Mouse (Mus musculus): ENCODE data around the gene Sirt3. TPM values are rescaled to one million over a fixed set of nuclear protein-coding genes. Genes with fewer than 3 reads are reported as not detected.

The Sirt3 gene
- polyA plus RNA-seq, 2 experiments: 20.1 to 28.3 TPM

DNA sequence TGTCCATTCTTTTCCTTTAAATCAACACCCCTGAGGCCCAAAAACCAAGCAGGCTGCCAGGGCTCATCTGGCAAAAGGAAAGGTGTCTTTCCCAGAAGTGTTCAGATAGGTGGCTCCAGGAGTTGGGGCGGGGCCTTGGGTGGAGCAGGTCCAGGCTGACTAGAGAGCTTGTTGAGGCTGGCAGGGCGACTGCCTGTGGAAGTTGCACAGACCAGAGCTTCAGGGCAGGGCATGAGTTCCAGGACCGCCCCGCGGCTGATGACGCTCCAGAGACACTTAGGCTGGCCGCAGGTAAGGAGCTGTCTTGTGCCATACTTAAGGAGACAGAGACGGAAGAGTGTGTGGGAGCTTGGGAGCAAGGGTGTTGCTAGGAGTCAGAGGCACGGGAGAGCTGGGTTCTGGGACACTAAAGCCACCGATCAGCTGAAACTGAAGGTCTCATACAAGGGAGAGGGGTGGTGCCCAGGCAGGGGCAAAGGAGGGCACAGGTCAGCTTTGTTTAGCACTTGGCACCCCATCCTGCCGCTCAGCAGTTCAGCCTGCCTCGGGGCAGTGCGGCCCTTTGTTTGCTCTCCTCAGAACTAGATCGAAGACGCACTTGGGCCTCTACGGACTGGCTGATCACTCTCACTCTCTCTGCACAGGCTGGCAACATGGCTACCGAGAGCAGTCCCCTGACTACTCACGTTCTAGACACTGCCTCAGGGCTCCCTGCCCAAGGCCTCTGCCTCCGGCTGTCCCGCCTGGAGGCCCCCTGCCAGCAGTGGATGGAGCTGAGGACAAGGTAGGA, 46.9 kb downstream of the Sirt3 start, which contains the start of gene Urah:
Gene Urah, plus strand, starts transcription at position 51 of the 790 bp plus-strand sequence.
- Histone ChIP-seq H3K27ac (replicated peaks; ENCODE audit: low read depth, low read length) (no peak within 1 kb of the TSS), H3K4me2 (replicated peaks; ENCODE audit: low read depth, low read length, severe bottlenecking) (no peak within 1 kb of the TSS), H3K36me3 (ENCODE audit: control insufficient read depth, insufficient read depth, low read length) (no peaks in the 10 kb centered on the region), H3K4me3 (replicated peaks; ENCODE audit: low read length) (no peak within 1 kb of the TSS), H3K9ac (ENCODE audit: low read depth, low read length, severe bottlenecking) (no peak within 1 kb of the TSS), H3K4me1 (ENCODE audit: control insufficient read depth, insufficient read depth, low read length) (no peaks in the 10 kb centered on the region), H3K27me3 (ENCODE audit: control insufficient read depth, insufficient read depth, low read length) (no peaks in the 10 kb centered on the region), H3K9me3 (ENCODE audit: control insufficient read depth, low read length) (no peaks in the 10 kb centered on the region)
- ATAC-seq (ENCODE audit: low FRiP score, low read depth): no peak
- DNase-seq (ENCODE audit: low spot score): no peak
- no peak for TF ChIP-seq POLR2A (IDR thresholded peaks at IDR 0.05; ENCODE audit: borderline replicate concordance, extremely low read depth, insufficient read depth, insufficient read length)
- WGBS: 44% methylated on average over 19 of the region's 20 CpGs

DNA sequence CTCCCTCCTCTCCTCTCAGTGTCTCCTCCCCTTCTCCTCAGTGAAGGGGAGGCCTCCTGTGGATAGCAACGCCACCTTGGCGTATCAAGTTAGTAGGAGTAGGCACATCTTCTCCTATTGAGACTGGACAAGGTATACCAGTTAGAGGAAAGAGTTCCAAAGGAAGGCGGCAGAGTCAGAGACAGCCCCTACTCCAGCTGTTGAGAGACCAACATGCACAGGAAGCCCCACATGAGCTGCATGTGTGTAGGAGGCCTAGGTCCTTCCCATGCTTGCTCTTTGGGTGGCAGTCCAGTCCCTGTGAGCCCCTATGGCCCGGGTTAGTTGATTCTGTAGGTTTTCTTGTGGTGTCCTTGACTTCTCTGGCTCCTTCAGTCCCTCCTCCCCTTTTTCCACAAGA, 48.8 kb downstream of the Sirt3 start:
- no peak for TF ChIP-seq POLR2A (IDR thresholded peaks at IDR 0.05; ENCODE audit: borderline replicate concordance, extremely low read depth, insufficient read depth, insufficient read length)
- H3K4me2 ChIP-seq (replicated peaks; ENCODE audit: low read depth, low read length, severe bottlenecking): no peak overlapping the region
- no peaks in the 10 kb centered on the region for H3K4me1 ChIP-seq (ENCODE audit: control insufficient read depth, insufficient read depth, low read length)
- no peaks in the 10 kb centered on the region for H3K36me3 ChIP-seq (ENCODE audit: control insufficient read depth, insufficient read depth, low read length)
- 86% methylated on average over 4 of the region's 4 CpGs for WGBS
- no peaks in the 10 kb centered on the region for H3K9me3 ChIP-seq (ENCODE audit: control insufficient read depth, low read length)
- H3K27ac ChIP-seq (replicated peaks; ENCODE audit: low read depth, low read length): no peak overlapping the region
- H3K9ac ChIP-seq (ENCODE audit: low read depth, low read length, severe bottlenecking): no peak overlapping the region
- DNase-seq (ENCODE audit: low spot score): no peak
- ATAC-seq (ENCODE audit: low FRiP score, low read depth): no peak
- H3K27me3 ChIP-seq (ENCODE audit: control insufficient read depth, insufficient read depth, low read length): no peaks in the 10 kb centered on the region
- no peak overlapping the region for H3K4me3 ChIP-seq (replicated peaks; ENCODE audit: low read length)

DNA sequence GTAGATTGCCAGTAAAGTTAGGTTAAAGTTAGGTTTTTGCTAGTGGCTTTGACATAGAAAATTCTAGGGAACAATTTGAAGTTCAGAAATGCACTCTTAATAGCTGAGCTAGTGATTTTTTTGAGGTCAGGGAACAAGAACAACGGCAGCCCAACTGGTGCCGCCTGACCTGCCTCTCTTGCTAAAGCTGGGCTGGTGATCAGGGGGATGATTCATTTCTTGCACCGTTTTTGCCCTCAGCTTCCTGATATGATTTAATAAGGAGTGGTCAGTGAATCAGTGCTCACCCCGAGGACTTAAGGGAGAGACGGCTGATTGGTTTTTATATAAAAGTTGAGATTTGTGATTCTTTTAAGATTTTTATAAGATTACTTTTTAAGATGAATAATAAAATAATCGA, 50.7 kb downstream of the Sirt3 start:
- Histone ChIP-seq H3K27me3 (ENCODE audit: control insufficient read depth, insufficient read depth, low read length) (no peaks in the 10 kb centered on the region), H3K4me3 (replicated peaks; ENCODE audit: low read length) (no peak overlapping the region), H3K36me3 (ENCODE audit: control insufficient read depth, insufficient read depth, low read length) (no peaks in the 10 kb centered on the region), H3K9ac (ENCODE audit: low read depth, low read length, severe bottlenecking) (no peak overlapping the region), H3K4me1 (ENCODE audit: control insufficient read depth, insufficient read depth, low read length) (no peaks in the 10 kb centered on the region), H3K4me2 (replicated peaks; ENCODE audit: low read depth, low read length, severe bottlenecking) (no peak overlapping the region), H3K27ac (replicated peaks; ENCODE audit: low read depth, low read length) (no peak overlapping the region), H3K9me3 (ENCODE audit: control insufficient read depth, low read length) (no peaks in the 10 kb centered on the region)
- ATAC-seq (ENCODE audit: low FRiP score, low read depth): no peak
- TF ChIP-seq POLR2A (IDR thresholded peaks at IDR 0.05; ENCODE audit: borderline replicate concordance, extremely low read depth, insufficient read depth, insufficient read length): no peak
- no peak for DNase-seq (ENCODE audit: low spot score)
- 63% methylated on average over 6 of the region's 6 CpGs for WGBS

- WGBS: 34% methylated on average over 8 of the region's 8 CpGs
- Histone ChIP-seq H3K4me3 (replicated peaks; ENCODE audit: low read length) (no peak overlapping the region), H3K9me3 (ENCODE audit: control insufficient read depth, low read length) (no peaks in the 10 kb centered on the region), H3K9ac (ENCODE audit: low read depth, low read length, severe bottlenecking) (no peak overlapping the region), H3K27ac (replicated peaks; ENCODE audit: low read depth, low read length) (no peak overlapping the region), H3K27me3 (ENCODE audit: control insufficient read depth, insufficient read depth, low read length) (no peaks in the 10 kb centered on the region), H3K4me1 (ENCODE audit: control insufficient read depth, insufficient read depth, low read length) (no peaks in the 10 kb centered on the region), H3K36me3 (ENCODE audit: control insufficient read depth, insufficient read depth, low read length) (no peaks in the 10 kb centered on the region), H3K4me2 (replicated peaks; ENCODE audit: low read depth, low read length, severe bottlenecking) (no peak overlapping the region)
- DNase-seq (ENCODE audit: low spot score) (peak; percentile 36), ATAC-seq (ENCODE audit: low FRiP score, low read depth) (no peak)
- no peak for TF ChIP-seq POLR2A (IDR thresholded peaks at IDR 0.05; ENCODE audit: borderline replicate concordance, extremely low read depth, insufficient read depth, insufficient read length)
Observed at GRCm38 (mm10) chr7:140828171-140828881, 53.8 kb downstream of the Sirt3 start.

DNA sequence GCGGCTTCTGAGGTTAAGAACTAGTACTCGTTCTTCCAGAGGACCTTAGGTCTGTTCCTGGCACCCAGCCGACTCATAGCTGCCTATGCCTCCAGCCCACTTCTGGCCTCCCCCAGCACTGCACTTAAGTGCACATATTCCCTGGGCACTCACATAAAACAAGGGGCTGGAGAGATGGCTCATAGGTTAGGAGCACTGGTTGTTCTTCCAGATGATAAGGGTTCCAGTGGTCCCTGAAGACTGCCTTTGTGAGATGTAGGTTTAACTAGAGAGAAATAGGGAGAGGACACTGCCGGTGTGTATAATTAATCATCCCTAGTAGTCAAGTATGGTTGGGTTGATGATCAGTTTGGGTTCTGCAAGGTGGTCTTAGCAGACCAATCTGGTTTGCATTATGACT, 59.4 kb downstream of the Sirt3 start:
- Histone ChIP-seq H3K4me2 (replicated peaks; ENCODE audit: low read depth, low read length, severe bottlenecking) (no peak overlapping the region), H3K27ac (replicated peaks; ENCODE audit: low read depth, low read length) (no peak overlapping the region), H3K27me3 (ENCODE audit: control insufficient read depth, insufficient read depth, low read length) (no peaks in the 10 kb centered on the region), H3K9me3 (ENCODE audit: control insufficient read depth, low read length) (no peaks in the 10 kb centered on the region), H3K4me1 (ENCODE audit: control insufficient read depth, insufficient read depth, low read length) (no peaks in the 10 kb centered on the region), H3K9ac (ENCODE audit: low read depth, low read length, severe bottlenecking) (no peak overlapping the region), H3K36me3 (ENCODE audit: control insufficient read depth, insufficient read depth, low read length) (no peaks in the 10 kb centered on the region), H3K4me3 (replicated peaks; ENCODE audit: low read length) (no peak overlapping the region)
- no peak for DNase-seq (ENCODE audit: low spot score)
- WGBS: 89% methylated on average over 4 of the region's 4 CpGs
- no peak for TF ChIP-seq POLR2A (IDR thresholded peaks at IDR 0.05; ENCODE audit: borderline replicate concordance, extremely low read depth, insufficient read depth, insufficient read length)
- no peak for ATAC-seq (ENCODE audit: low FRiP score, low read depth)
